Mouse (Mus musculus): ENCODE results near the gene Adora3. TPM values are rescaled to one million over a fixed set of nuclear protein-coding genes. Genes with fewer than 3 reads are reported as not detected.

Adora3 gene
- total and polyA plus RNA-seq, 2 experiments = 0.09 TPM; not detected in 1

- H3K27ac ChIP-seq (replicated peaks; ENCODE audit: insufficient read depth, low read depth, low read length) = no peak overlapping the region
- 87% methylated on average over 9 of the region's 9 CpGs for WGBS
- no peak for TF ChIP-seq CTCF (IDR thresholded peaks at IDR 0.05; ENCODE audit: low read depth, low read length)
- TF ChIP-seq POLR2A (IDR thresholded peaks at IDR 0.05; ENCODE audit: extremely low read depth, insufficient read depth, low read length) = no peak
- no peaks in the 10 kb centered on the region for H3K36me3 ChIP-seq (ENCODE audit: control insufficient read depth, insufficient read depth, low read length)
- no peaks in the 10 kb centered on the region for H3K4me1 ChIP-seq (ENCODE audit: control insufficient read depth, insufficient read depth, low read length)
- no peak overlapping the region for H3K9ac ChIP-seq (ENCODE audit: low read depth, low read length)
- no peaks in the 10 kb centered on the region for H3K27me3 ChIP-seq (ENCODE audit: control insufficient read depth, insufficient read depth, low read length)
- H3K4me3 ChIP-seq (ENCODE audit: insufficient read depth, low read depth, low read length) = no peak overlapping the region
- DNase-seq (ENCODE audit: extremely low read depth, low read depth, low spot score) = no peak
- no peaks in the 10 kb centered on the region for H3K79me2 ChIP-seq (ENCODE audit: control insufficient read depth, insufficient read depth, low read length)
These were observed 54.0 kb downstream of the Adora3 start for GRCm38 (mm10) chr3:105924616-105925015.

GRCm38 (mm10) chr3:105927561-105928194 lies 57.0 kb downstream of the Adora3 start:
- 81% methylated on average over 7 of the region's 7 CpGs for WGBS
- no peaks in the 10 kb centered on the region for H3K27me3 ChIP-seq (ENCODE audit: control insufficient read depth, insufficient read depth, low read length)
- no peak overlapping the region for H3K27ac ChIP-seq (replicated peaks; ENCODE audit: insufficient read depth, low read depth, low read length)
- H3K9ac ChIP-seq (ENCODE audit: low read depth, low read length) = no peak overlapping the region
- no peak for DNase-seq (ENCODE audit: extremely low read depth, low read depth, low spot score)
- H3K36me3 ChIP-seq (ENCODE audit: control insufficient read depth, insufficient read depth, low read length) = no peaks in the 10 kb centered on the region
- H3K4me3 ChIP-seq (ENCODE audit: insufficient read depth, low read depth, low read length) = no peak overlapping the region
- H3K79me2 ChIP-seq (ENCODE audit: control insufficient read depth, insufficient read depth, low read length) = no peaks in the 10 kb centered on the region
- TF ChIP-seq POLR2A (IDR thresholded peaks at IDR 0.05; ENCODE audit: extremely low read depth, insufficient read depth, low read length) = no peak
- TF ChIP-seq CTCF (IDR thresholded peaks at IDR 0.05; ENCODE audit: low read depth, low read length) = no peak
- H3K4me1 ChIP-seq (ENCODE audit: control insufficient read depth, insufficient read depth, low read length) = no peaks in the 10 kb centered on the region

GRCm38 (mm10) chr3:105928195-105928569 lies 57.5 kb downstream of the Adora3 start:
- Histone ChIP-seq H3K27me3 (ENCODE audit: control insufficient read depth, insufficient read depth, low read length) (no peaks in the 10 kb centered on the region), H3K4me3 (ENCODE audit: insufficient read depth, low read depth, low read length) (no peak overlapping the region), H3K79me2 (ENCODE audit: control insufficient read depth, insufficient read depth, low read length) (no peaks in the 10 kb centered on the region), H3K4me1 (ENCODE audit: control insufficient read depth, insufficient read depth, low read length) (no peaks in the 10 kb centered on the region), H3K27ac (replicated peaks; ENCODE audit: insufficient read depth, low read depth, low read length) (no peak overlapping the region), H3K36me3 (ENCODE audit: control insufficient read depth, insufficient read depth, low read length) (no peaks in the 10 kb centered on the region), H3K9ac (ENCODE audit: low read depth, low read length) (no peak overlapping the region)
- WGBS = 92% methylated on average over 3 of the region's 3 CpGs
- DNase-seq (ENCODE audit: extremely low read depth, low read depth, low spot score) = no peak
- TF ChIP-seq POLR2A (IDR thresholded peaks at IDR 0.05; ENCODE audit: extremely low read depth, insufficient read depth, low read length) (no peak), CTCF (IDR thresholded peaks at IDR 0.05; ENCODE audit: low read depth, low read length) (no peak)

- DNase-seq (ENCODE audit: extremely low read depth, low read depth, low spot score) = no peak
- TF ChIP-seq CTCF (IDR thresholded peaks at IDR 0.05; ENCODE audit: low read depth, low read length) (no peak), POLR2A (IDR thresholded peaks at IDR 0.05; ENCODE audit: extremely low read depth, insufficient read depth, low read length) (no peak)
- WGBS = 82% methylated on average over 6 of the region's 6 CpGs
These were observed 58.1 kb downstream of the Adora3 start for GRCm38 (mm10) chr3:105928781-105929180.

GRCm38 (mm10) chr3:105929821-105930220 lies 59.2 kb downstream of the Adora3 start:
- Histone ChIP-seq H3K4me3 (ENCODE audit: insufficient read depth, low read depth, low read length) (no peak overlapping the region), H3K9ac (ENCODE audit: low read depth, low read length) (no peak overlapping the region), H3K27ac (replicated peaks; ENCODE audit: insufficient read depth, low read depth, low read length) (no peak overlapping the region), H3K4me1 (ENCODE audit: control insufficient read depth, insufficient read depth, low read length) (no peaks in the 10 kb centered on the region), H3K79me2 (ENCODE audit: control insufficient read depth, insufficient read depth, low read length) (no peaks in the 10 kb centered on the region), H3K36me3 (ENCODE audit: control insufficient read depth, insufficient read depth, low read length) (no peaks in the 10 kb centered on the region), H3K27me3 (ENCODE audit: control insufficient read depth, insufficient read depth, low read length) (no peaks in the 10 kb centered on the region)
- DNase-seq (ENCODE audit: extremely low read depth, low read depth, low spot score) = no peak
- TF ChIP-seq CTCF (IDR thresholded peaks at IDR 0.05; ENCODE audit: low read depth, low read length) (no peak), POLR2A (IDR thresholded peaks at IDR 0.05; ENCODE audit: extremely low read depth, insufficient read depth, low read length) (no peak)
- 82% methylated on average over 7 of the region's 7 CpGs for whole genome bisulfite sequencing

More at GRCm38 (mm10) chr3:105928781-105929180, 58.1 kb downstream of the Adora3 start:
- Histone ChIP-seq H3K27me3 (ENCODE audit: control insufficient read depth, insufficient read depth, low read length) (no peaks in the 10 kb centered on the region), H3K4me1 (ENCODE audit: control insufficient read depth, insufficient read depth, low read length) (no peaks in the 10 kb centered on the region), H3K79me2 (ENCODE audit: control insufficient read depth, insufficient read depth, low read length) (no peaks in the 10 kb centered on the region), H3K4me3 (ENCODE audit: insufficient read depth, low read depth, low read length) (no peak overlapping the region), H3K9ac (ENCODE audit: low read depth, low read length) (no peak overlapping the region), H3K36me3 (ENCODE audit: control insufficient read depth, insufficient read depth, low read length) (no peaks in the 10 kb centered on the region), H3K27ac (replicated peaks; ENCODE audit: insufficient read depth, low read depth, low read length) (no peak overlapping the region)

- no peak for DNase-seq (ENCODE audit: extremely low read depth, low read depth, low spot score)
- Histone ChIP-seq H3K27me3 (ENCODE audit: control insufficient read depth, insufficient read depth, low read length) (no peaks in the 10 kb centered on the region), H3K36me3 (ENCODE audit: control insufficient read depth, insufficient read depth, low read length) (no peaks in the 10 kb centered on the region), H3K27ac (replicated peaks; ENCODE audit: insufficient read depth, low read depth, low read length) (no peak overlapping the region), H3K79me2 (ENCODE audit: control insufficient read depth, insufficient read depth, low read length) (no peaks in the 10 kb centered on the region), H3K9ac (ENCODE audit: low read depth, low read length) (no peak overlapping the region), H3K4me3 (ENCODE audit: insufficient read depth, low read depth, low read length) (no peak overlapping the region), H3K4me1 (ENCODE audit: control insufficient read depth, insufficient read depth, low read length) (no peaks in the 10 kb centered on the region)
- WGBS = 86% methylated on average over 2 of the region's 2 CpGs
- no peak for TF ChIP-seq CTCF (IDR thresholded peaks at IDR 0.05; ENCODE audit: low read depth, low read length)
- no peak for TF ChIP-seq POLR2A (IDR thresholded peaks at IDR 0.05; ENCODE audit: extremely low read depth, insufficient read depth, low read length)
These were observed 60.4 kb downstream of the Adora3 start for GRCm38 (mm10) chr3:105931095-105931494.

All from liver, adult 2 months (tissue).